Mouse (Mus musculus) limb, embryonic 14.5 days (tissue): ENCODE measurements around the gene Clcn6. TPM values are rescaled to one million over a fixed set of nuclear protein-coding genes. Genes with fewer than 3 reads are reported as not detected.

Source experiments
- ATAC-seq: fragments of 200-750 bp; cut with Nextera tagmentation; 2 replicates; pipeline ENCODE4 v1.8.0; 2017; ENCODE audit warnings: low read depth, moderate number of reproducible peaks, moderate TSS enrichment; ENCODE audit not compliant: low FRiP score
- DNase-seq: peaks from one replicate; pipeline ENCODE4 v3.0.0-alpha.2; 2015; ENCODE audit warnings: low spot score
- H3K27ac ChIP-seq: fragments of 300-500 bp; sonication (generic); replicated peaks from 2 replicates; pipeline ENCODE4 v1.5.1; 2014; ENCODE audit warnings: low read depth, mild to moderate bottlenecking, low read length, moderate library complexity, mixed read lengths
- H3K27me3 ChIP-seq: fragments of 300-500 bp; sonication (generic); 2 replicates; pipeline ENCODE4 v1.6.1; 2014; ENCODE audit warnings: low read length, mixed read lengths; ENCODE audit not compliant: control insufficient read depth, insufficient read depth
- H3K36me3 ChIP-seq: fragments of 300-500 bp; sonication (generic); 2 replicates; pipeline ENCODE4 v1.6.1; 2014; ENCODE audit warnings: mild to moderate bottlenecking, low read length, moderate library complexity, mixed read lengths; ENCODE audit not compliant: control insufficient read depth, insufficient read depth
- H3K4me1 ChIP-seq: fragments of 300-500 bp; sonication (generic); 2 replicates; pipeline ENCODE4 v1.6.1; 2014; ENCODE audit warnings: antibody characterized with exemption, low read length, mixed read lengths; ENCODE audit not compliant: control insufficient read depth, insufficient read depth
- H3K4me2 ChIP-seq: fragments of 300-500 bp; sonication (generic); replicated peaks from 2 replicates; pipeline ENCODE4 v1.6.1; 2014; ENCODE audit warnings: low read depth, mild to moderate bottlenecking, low read length, moderate library complexity; ENCODE audit not compliant: severe bottlenecking
- H3K4me3 ChIP-seq: fragments of 300-500 bp; sonication (generic); replicated peaks from 2 replicates; pipeline ENCODE4 v1.5.1; 2014; ENCODE audit warnings: low read length
- H3K9ac ChIP-seq: fragments of 300-500 bp; sonication (generic); 2 replicates; pipeline ENCODE4 v1.6.1; 2014; ENCODE audit warnings: mild to moderate bottlenecking, low read depth, low read length, moderate library complexity; ENCODE audit not compliant: severe bottlenecking
- H3K9me3 ChIP-seq: fragments of 300-500 bp; sonication (generic); 2 replicates; pipeline ENCODE4 v1.6.1; 2016; ENCODE audit warnings: low read length; ENCODE audit not compliant: control insufficient read depth
- POLR2A ChIP-seq: fragments of 200-500 bp; IDR thresholded peaks from 2 replicates; pipeline ENCODE4 v1.8.0; 2012; ENCODE audit warnings: inconsistent platforms, mild to moderate bottlenecking, moderate library complexity, borderline replicate concordance; ENCODE audit not compliant: insufficient read depth, insufficient read length; ENCODE audit errors: extremely low read depth
- WGBS: fragments of 180-500 bp; shearing (Covaris S2); extraction: QIAGEN DNeasy Blood & Tissue Kit; methylation state at CpG from one replicate; pipeline ENCODE4 v1.1.7; 2014; 5-methylcytosine and 5-hydroxymethylcytosine counted together
- polyA plus RNA-seq, 2 experiments: library from polyadenylated mRNA; depleted of rRNA in 1 of 2; stranded (reverse) in 1 of 2; unstranded in 1 of 2; fragments of >200 nt; fragmentation: Nextera tagmentation in 1 of 2; extraction: Ambion mirVana in 1 of 2; gene quantifications; 2 replicates each; pipeline versions ENCODE4 v1.2.1 to v1.2.3; 2012 to 2014

Clcn6 gene
- polyA plus RNA-seq (2012; rRNA removed) = 22.5 and 28.1 TPM in 2 replicates
- polyA plus RNA-seq (2014; fragmentation: Nextera tagmentation; extraction: Ambion mirVana) = 5.2 and 6.9 TPM in 2 replicates

DNA sequence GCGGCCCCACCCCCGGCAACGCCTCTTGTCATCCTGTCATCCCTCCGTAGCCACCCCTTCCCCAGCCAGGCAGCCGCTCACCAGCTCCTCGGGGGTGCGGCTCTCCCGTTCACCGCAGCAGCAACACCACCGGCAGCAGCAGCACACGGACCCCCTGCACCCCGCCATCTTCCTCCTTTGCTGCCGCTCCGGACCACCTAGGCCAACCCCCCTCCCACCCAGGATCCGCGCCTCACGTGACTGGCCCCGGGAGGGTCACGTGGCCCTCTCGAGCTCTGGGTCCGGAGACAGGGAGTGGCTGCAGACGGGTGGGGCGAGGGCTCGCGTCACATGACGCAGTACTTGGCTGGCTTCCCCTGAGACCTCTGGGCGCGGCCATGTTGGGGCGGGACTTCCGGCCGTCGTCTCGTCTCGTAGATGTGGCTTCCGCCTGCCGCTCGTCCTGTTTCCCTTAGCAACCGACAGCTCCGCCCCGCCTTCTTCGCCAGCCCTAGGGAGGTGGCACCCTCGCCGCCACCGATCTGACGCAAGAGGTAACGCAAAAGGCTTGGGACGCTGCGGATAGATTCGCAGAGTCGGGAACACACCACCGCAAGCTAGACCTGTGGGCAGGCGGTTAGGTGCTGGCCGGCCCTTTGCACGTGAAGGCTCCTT lies at the start of gene Clcn6, which contains the start of gene Mthfr:
Clcn6 (minus strand) TSS at position 222 of the 654 bp plus-strand sequence.
Mthfr (plus strand) TSS at position 478 of the 654 bp plus-strand sequence.
- ATAC-seq (peak; percentile 95), DNase-seq (peak; percentile 98)
- Histone ChIP-seq H3K27ac (peak within 1 kb of the TSS; percentile 78), H3K4me2 (peak within 1 kb of the TSS; percentile 68), H3K4me1 (peaks cover 31% of the 10 kb centered on the region), H3K4me3 (peak within 1 kb of the TSS; percentile 80), H3K9ac (peak within 1 kb of the TSS; percentile 73), H3K36me3 (peaks cover 32% of the 10 kb centered on the region), H3K9me3 (no peaks in the 10 kb centered on the region), H3K27me3 (no peaks in the 10 kb centered on the region)
- TF ChIP-seq POLR2A = 0 out of 2 replicates have a peak, but pooled peaks have one; percentile 40
- under 1% methylated on average over 44 of the region's 54 CpGs for WGBS

DNA sequence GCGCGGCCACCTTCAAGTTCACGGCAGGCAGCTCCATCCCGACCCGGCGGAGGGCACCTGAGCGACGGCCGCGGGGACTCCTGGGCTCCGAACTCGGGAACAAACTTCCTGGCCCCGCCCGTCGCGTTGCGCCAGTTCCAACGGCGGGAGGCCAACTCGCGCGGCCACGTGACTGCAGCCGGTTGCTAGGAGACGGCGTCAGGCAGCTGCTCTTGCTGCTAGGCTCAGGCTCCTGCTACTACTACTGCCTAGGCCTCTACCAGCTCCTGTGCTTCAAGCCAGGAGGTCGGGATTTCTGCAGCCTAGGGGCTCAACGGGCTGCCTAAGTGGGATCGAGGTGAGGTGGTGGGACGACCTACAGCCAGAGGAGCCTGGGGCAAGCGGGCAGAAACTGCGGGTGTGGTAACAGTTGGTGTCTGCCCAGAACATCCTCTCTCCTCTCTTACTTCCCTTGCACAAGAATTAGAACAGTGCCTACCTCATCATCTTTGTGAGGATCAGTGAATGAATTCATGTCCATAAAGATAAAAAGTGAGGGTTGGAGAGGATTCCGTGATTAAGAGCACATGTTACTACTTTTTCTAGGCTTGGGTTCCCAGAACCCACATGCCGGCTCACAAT lies 49.4 kb upstream of the Clcn6 start, which contains the start of gene Agtrap:
Agtrap (minus strand) TSS at position 125 of the 621 bp plus-strand sequence.
- no peaks in the 10 kb centered on the region for H3K9me3 ChIP-seq
- H3K4me1 ChIP-seq = 0 out of 2 replicates have a peak, but pooled peaks cover 16% of the 10 kb centered on the region
- ATAC-seq (peak; percentile 90), DNase-seq (peak; percentile 93)
- peak within 1 kb of the TSS; percentile 88 for H3K4me2 ChIP-seq
- no peak for TF ChIP-seq POLR2A
- H3K4me3 ChIP-seq = peak within 1 kb of the TSS; percentile 87
- H3K9ac ChIP-seq = peak within 1 kb of the TSS; percentile 80
- WGBS = 7% methylated on average over 34 of the region's 34 CpGs
- H3K36me3 ChIP-seq = no peaks in the 10 kb centered on the region
- H3K27ac ChIP-seq = peak within 1 kb of the TSS; percentile 58; the same call in 1 of the 2 replicates
- no peaks in the 10 kb centered on the region for H3K27me3 ChIP-seq

DNA sequence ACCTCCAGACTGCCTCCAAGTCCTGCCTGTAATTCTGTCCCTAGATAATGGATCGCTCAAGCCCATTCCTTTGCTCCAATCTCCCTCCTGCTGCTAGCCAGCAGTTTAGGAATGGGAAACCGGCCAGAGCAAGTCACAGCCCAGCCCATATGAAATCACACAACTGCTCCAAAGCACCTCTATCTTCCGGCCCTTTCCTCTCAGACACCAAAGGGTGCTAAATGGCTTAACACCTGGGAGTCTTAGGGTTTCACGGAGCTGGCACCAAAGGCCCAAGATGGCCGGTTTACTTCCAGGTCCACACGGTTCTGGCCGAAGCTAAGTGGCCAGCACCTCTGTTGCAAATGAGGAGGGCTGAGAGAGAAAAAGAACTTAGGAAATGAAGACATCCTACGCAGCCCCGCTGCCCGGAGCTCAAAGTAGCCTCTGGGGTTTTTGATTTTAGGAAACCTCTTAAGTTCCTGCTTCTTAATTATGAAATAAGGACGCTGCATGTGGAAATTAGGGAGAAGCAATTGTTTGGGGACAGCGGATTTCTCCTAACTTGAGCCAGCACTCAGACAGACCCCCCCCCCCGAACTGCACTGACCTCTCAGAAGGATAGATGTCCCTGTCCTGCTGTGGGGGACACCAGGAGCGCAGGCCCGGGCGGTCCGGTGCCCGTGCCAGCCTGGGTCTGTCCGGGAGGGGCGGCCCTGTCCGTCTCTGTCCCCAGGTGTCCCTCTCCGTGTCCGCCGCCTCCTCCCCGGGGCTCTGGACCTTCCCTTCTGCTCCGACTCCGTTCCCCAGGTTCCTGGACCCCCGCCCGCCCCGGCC lies 48.7 kb upstream of the Clcn6 start:
- no peak for TF ChIP-seq POLR2A
- Histone ChIP-seq H3K4me1 (0 out of 2 replicates have a peak, but pooled peaks cover 16% of the 10 kb centered on the region), H3K27ac (peak overlapping the region; percentile 58; the same call in 1 of the 2 replicates), H3K4me2 (peak overlapping the region; percentile 88), H3K9ac (peak overlapping the region; percentile 80), H3K4me3 (peak overlapping the region; percentile 87), H3K36me3 (no peaks in the 10 kb centered on the region), H3K27me3 (no peaks in the 10 kb centered on the region), H3K9me3 (no peaks in the 10 kb centered on the region)
- DNase-seq = no peak
- 5% methylated on average over 19 of the region's 30 CpGs for WGBS
- ATAC-seq = peak; percentile 20

DNA sequence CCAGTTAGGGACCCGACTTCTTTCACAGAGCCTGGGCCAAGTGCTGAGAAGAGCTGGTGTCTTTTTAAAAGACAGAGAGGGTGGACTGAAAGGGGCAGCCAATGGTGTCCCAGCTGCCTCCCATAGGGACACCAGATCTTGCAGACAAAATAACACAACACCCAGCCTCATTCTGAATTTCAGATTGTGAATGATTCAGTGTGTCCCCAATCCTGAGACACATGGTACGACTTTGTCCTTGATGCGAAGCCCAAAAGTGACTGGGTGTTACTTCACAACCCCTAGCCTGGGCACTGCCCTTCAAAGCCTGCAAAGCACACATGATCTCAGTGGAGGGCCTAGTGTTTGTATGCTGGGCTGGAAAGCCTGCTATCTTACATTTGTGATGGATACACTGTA lies 47.3 kb upstream of the Clcn6 start:
- ATAC-seq = no peak
- Histone ChIP-seq H3K4me1 (0 out of 2 replicates have a peak, but pooled peaks cover 16% of the 10 kb centered on the region), H3K27me3 (no peaks in the 10 kb centered on the region), H3K27ac (no peak overlapping the region), H3K4me3 (no peak overlapping the region), H3K9ac (no peak overlapping the region), H3K4me2 (no peak overlapping the region), H3K36me3 (peaks cover 7% of the 10 kb centered on the region), H3K9me3 (no peaks in the 10 kb centered on the region)
- no peak for DNase-seq
- 74% methylated on average over 3 of the region's 3 CpGs for WGBS
- TF ChIP-seq POLR2A = no peak
